Mouse (Mus musculus): ENCODE results near the gene Baz1b.
"Not testable (repeated sequence)": the region's sequence is repeated elsewhere in the genome, so short reads cannot be mapped to it uniquely, and the experiment has no call there.

Baz1b gene

DNA sequence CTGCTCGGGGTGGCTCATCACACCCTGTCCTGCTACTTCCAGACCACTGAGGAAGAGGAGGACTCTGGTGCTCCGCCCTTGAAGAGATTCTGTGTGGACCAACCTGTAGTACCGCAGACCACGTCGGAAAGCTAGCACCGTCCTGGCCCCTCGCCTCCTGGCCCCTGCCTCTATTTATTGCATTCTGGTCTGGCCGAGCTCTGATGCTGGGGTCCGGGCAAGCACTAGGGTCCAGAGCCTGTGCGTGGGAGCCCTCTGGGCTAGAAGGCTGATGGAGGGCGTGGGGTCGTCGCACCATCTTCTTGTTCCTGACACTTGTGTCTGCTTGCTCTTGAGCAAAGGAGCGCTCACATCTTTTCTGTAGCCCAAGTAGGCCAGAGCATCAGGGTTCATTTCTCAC is 6.3 kb upstream of the Baz1b start:
- DNase-seq, result no peak

- DNase-seq, result no peak
Measured at GRCm38 (mm10) chr5:135181776-135182175, 5.3 kb upstream of the Baz1b start.

DNA sequence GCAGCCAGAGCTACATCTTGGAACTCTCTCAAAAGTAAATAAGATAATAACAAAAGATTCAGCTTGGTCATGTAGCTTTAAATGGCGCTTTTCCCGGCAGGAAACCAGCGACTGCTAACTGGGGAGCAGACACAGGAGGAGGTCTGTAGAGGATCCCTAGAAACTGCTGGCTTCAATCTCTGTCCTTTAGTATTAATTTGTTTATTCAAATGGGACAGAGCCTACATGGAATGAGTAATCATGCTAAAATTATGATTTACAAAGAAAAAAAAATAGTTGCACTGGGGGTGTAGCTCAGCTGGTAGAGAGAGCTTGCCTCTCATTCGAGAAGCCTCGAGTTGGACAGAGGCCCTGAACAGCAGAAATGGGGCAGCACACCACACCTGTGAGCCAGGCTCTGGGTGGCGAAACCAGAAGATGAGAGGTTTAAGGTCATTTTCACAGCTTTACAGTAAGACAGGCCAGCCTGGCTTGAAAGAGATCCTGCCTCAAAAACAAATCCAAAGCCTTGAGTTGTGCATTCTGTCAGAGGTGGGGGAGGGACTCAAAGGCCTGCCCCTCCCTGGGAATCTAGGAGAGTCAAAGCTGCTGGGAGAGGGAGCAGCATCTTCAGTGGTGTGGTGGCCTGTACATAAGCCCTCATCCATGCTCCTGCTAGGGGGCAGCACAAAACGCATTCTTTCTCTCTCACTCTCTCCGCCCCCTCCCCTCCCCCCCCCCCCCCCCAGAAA is 3.8 kb upstream of the Baz1b start:
- peak; percentile 32 to 51 for DNase-seq

GRCm38 (mm10) chr5:135185016-135185415 is 2.0 kb upstream of the Baz1b start:
- DNase-seq, result no peak

DNA sequence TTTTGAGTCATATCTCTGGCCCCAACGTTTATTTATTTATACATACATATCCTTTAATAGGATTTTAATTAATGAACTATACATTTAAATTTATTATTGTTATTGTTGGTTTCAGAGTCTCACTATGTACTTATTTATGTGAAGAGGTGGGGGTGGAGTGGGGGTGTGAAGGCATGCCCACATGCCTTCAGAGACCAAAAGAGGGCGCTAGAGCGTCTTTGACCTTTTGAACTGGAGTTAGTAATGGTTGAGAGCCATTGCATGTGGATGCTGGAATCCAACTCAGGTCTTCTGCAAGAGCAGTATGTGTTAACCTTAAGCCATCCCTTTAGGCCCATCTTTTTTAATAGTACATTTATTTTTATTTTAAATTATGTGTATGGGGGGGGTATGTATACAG is 1.5 kb upstream of the Baz1b start:
- peak; percentile 44 to 67 for DNase-seq

GRCm38 (mm10) chr5:135186231-135186620 is 838 bp upstream of the Baz1b start:
- no peak for DNase-seq

DNA sequence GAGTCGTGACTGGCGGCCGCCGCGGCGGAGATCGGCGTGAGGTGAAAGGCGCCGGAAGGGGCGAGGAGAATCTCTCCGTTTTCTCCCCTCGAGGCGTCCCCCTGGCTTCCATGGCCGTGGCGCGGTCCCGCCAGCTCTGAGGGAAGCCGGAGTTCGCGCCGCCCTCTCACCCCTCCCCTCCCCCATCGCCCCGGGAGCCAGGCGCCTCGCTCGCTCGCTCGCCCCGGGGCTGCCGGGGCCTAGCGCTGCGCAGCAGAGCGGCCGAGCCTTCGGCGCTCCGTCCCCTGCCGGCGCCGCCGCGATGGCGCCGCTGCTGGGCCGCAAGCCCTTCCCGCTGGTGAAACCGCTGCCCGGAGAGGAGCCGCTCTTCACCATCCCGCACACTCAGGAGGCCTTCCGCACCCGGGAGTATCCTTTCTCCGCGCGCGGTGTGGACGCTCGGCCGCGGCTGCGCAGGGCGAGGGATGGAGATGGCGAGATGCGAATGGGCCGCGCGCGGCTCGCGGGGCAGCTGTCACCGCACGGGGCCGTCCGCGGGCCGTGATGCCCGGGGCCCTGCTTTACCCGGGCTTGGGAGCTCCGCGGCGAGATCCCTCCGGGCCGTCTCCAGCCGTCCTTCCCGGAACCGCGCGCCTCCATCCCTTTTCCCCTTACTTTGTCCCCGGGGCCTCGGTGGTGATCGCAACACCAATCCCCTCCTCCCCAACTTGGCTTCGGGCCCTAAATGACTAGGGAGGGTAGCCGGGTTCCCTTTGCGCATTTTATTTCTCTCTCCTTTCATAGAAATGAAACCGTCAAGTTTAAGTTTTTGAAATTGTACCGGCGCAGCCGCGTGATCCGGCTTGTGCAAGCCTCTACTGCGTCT is 517 bp downstream of the Baz1b start:
- peak; percentile 12 to 92 for DNase-seq

DNA sequence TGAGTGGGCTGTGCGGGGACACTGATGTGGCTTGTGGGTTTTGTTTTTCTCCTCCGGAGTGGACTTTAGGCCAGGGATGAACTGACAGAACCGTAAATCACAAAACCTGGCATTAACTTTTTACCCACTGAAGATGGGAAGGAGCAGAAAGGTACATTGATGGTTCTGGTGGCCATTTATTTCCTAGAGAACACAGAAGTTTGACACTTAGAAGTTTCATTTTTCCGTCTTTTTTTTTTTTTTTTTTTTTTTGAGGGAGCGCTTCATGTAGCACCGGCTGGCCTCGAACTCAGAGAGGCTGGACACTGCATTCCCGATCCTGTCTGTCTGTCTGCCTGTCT is 1.1 kb downstream of the Baz1b start:
- peak in 1 of 2 experiments; percentile 21 for DNase-seq

GRCm38 (mm10) chr5:135189281-135190022 is 2.4 kb downstream of the Baz1b start:
- DNase-seq, result no peak

DNA sequence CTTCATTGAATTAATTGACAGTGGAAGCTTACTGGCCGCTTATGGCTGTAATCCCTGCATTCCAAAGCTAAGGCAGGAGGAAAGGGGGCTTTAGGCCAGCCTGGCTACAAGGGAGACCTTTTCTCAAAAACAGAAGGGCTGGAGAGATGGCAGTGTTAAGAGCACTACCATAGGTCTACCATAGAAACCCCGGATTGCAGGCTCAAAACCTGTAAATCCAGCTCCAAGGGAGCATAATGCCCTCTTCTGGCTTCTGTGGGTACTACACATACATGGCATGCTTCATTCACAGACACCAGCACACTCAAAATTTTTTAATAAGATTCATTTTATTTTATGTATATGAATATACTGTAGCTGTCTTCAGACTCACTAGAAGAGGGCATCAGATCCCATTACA is 4.6 kb downstream of the Baz1b start:
- peak; percentile 77 to 82 for DNase-seq

DNA sequence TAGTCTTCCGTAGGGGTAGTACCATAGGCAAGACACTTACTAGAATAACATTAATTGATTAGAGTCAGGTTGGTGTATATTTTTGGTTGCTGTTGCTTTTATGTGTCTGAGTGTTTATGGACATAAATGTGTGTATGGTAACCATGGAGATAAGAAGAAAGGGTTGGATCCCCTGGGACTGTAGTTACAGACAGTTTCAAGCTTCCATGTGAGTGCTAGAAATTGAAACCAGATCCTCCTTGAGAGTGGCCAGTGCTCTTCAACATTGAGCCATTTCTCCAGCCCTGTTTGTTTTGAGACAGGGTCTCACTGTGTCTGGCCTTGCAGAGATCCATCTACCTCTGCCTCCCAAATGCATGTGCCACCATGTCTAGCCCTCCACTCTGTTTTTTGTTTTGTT is 5.4 kb downstream of the Baz1b start:
- no peak for DNase-seq

- no peak for DNase-seq
Measured at GRCm38 (mm10) chr5:135196367-135196766, 9.3 kb downstream of the Baz1b start.

GRCm38 (mm10) chr5:135202763-135203162 is 15.7 kb downstream of the Baz1b start:
- DNase-seq, result no peak

DNA sequence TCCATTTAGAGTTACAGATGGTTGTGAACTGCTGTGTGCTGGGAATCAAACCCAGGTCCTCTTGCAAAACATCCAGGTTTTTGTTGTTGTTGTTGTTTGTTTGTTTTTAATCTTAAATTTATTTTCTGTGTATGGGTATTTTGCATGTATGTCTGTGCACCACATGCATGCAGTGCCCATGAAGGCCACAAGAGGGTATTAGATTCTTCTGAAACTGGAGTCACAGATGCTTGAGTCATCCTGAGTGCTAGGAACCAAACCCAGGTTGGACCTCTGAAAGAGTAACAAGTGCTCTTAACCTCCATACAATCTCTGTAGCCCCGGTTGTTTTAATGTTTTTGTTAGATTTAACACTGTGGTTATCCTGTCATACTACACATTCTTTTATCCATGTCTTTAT is 21.1 kb downstream of the Baz1b start:
- DNase-seq, result peak in 1 of 2 experiments; percentile 37

DNA sequence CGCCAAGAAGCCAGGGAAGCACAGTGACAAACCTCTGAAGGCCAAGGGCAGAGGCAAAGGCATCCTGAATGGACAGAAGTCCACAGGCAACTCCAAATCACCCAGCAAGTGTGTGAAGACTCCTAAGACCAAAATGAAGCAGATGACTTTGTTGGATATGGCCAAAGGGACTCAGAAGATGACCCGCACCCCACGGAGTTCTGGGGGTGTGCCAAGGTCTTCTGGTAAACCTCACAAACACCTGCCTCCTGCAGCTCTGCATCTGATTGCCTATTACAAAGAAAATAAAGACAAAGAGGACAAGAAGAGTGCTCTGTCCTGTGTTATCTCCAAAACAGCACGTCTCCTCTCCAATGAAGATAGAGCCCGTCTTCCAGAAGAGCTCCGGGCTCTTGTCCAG is 29.8 kb downstream of the Baz1b start:
- no peak for DNase-seq

GRCm38 (mm10) chr5:135220941-135221340 is 33.9 kb downstream of the Baz1b start:
- no peak for DNase-seq

DNA sequence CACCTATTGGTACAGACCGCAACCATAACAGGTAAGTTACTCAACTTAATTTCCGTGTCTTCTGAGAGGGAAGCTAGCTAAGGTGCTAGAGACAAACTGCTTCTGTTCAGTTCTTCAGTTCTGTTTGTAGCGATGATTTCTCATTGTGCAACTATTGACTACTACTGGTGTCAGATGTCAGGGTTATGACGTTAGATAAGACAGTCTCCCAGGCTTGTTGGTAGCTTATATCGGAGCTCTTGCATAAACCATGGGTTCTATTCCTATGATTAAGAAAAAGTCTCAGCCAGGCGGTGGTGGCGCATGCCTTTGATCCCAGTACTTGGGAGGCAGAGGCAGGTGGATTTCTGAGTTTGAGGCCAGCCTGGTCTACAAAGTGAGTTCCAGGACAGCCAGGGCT is 35.0 kb downstream of the Baz1b start:
- no peak for DNase-seq

DNA sequence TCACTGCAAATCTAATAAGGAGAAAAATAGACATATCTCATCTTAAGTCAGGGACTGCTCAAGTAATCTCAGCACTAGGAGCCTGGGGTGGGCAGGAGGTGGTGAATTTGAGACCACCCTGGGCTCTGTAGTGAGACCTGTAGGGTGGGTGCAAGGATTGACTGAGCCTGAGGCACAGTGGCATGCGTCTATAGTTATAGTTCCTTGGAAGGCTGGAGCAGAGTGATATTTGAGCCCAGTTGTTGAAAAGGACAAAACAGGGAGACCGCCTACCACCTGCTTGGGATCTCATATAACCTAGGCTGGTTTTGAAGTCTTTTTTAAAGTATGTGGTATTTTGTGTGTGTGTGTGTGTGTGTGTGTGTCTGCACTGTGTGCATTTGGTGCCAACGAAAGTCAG is 37.1 kb downstream of the Baz1b start:
- DNase-seq, result no peak

DNA sequence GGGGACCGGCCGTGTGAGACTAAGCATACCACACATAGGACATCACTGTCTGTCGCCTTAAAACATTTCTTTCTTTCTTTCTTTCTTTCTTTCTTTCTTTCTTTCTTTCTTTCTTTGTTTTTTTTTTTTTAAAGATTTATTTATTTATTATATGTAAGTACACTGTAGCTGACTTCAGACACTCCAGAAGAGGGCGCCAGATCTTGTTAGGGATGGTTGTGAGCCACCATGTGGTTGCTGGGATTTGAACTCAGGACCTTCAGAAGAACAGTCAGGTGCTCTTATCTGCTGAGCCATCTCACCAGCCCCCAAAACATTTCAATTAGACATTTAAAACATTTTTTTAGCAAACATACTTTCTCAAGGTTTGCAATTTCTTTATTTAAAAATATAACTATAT is 38.8 kb downstream of the Baz1b start:
- not testable (repeated sequence) for DNase-seq

GRCm38 (mm10) chr5:135230186-135230585 is 43.1 kb downstream of the Baz1b start:
- no peak for DNase-seq

DNA sequence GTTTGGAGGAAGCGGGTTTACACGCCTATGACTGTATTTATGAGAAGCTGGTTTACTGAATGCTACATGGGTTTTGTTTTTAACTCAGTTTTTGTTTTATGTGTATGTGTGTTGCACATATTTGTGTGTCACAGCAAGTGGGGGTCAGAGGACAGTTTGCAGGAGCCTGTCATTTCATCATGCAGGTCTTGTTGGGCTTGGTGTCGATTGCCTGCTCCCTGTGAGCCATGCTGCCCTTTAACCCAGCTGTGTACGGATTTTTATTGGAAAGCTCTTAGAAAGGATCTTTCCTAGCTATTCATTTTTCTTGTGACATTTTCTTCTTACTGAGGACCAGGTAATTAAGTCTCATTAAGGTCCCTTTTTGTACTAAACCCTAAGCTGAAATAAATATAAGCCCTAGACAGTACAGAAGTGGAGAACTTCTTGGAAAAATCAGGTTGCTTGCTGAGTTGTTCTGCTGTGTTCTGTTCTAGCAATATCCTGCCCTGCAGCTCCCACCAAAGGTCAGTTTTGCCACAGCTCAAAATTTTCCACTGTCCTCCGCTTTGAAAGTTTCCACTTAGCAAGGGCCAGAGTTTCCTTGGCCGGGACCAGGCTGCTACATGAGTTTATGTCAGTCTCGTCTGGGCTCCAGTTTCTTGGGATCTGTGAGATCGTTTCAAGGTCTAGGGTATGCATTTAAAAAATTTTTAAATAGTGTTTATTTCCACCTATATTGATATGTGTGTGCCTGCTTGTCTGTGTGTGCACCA is 46.3 kb downstream of the Baz1b start:
- DNase-seq, result peak; percentile 29 to 36

DNA sequence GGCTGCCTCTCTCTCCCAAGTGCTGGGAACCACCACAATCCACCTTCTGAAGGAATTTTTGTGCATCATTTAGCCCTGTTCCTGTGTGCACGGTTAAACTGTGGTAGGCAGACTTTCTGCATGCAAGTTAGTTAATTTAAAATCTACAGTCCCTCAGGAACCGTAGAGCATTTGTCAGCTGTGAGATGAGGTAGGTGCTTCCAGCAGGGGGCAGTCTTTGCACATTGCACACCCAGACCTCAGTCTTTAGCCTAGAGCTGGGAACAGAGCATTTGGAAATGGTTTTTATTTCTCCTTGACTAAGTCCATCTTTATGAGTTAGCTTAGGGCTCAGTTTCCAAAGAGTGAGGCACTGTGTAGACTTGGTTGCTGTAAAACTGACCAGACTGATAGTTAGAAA is 49.5 kb downstream of the Baz1b start:
- peak; percentile 56 to 87 for DNase-seq

DNA sequence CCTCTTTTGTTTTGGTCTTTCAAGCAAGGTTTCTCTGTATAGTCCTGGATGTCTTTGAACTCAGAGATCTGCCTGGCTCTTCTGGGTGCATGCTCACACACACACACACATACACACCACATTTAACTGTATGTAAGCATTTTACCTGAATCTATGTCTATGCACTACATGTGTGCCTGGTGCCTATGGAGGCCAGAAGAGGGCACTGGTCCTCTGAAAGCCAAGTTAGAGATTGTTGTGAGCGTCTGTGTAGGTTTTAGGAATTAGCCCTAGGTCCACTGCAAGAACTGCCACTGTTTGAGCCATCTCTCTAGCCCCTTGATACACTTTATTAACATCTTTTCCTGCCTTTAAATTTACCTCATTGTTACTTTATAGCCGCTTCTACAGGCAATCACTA is 51.8 kb downstream of the Baz1b start:
- DNase-seq, result no peak

Data from kidney, postnatal 36 days (tissue).